Mouse (Mus musculus) cortical plate, adult 2 months (tissue): ENCODE results near the gene Rab44.

ENCODE experiments used
- CTCF ChIP-seq: fragments of 200-500 bp; IDR thresholded peaks from 2 replicates; pipeline ENCODE4 v1.5.1; 2011; ENCODE audit warnings: mild to moderate bottlenecking, control low read depth, low read length; ENCODE audit not compliant: insufficient read depth; ENCODE audit errors: extremely low read depth
- POLR2A ChIP-seq: fragments of 200-500 bp; IDR thresholded peaks from 2 replicates; pipeline ENCODE4 v1.6.1; 2011; ENCODE audit warnings: mild to moderate bottlenecking, low read length, control low read depth; ENCODE audit not compliant: insufficient read depth; ENCODE audit errors: extremely low read depth

DNA sequence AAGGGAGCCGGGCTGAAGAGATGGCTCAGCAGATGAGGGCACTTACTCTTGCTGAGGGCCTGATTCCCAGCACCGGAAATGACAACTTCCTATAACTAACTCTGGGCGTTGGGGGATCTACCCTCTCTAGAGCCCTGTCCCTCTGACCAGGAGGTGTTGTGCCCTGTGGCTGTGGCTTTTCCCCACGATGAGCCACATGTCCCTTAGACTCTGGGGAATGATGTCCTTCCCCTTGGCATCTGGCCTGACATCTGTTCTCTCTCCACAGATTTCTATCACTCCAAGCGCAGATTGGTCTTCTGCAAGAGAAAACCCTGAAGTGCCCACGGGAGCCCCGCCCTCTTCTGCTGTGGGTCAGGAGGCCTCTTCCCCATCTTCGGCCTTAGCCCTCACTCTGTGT lies 14.9 kb upstream of the Rab44 start:
- TF ChIP-seq CTCF = no peak
- TF ChIP-seq POLR2A = no peak
